Mouse (Mus musculus): ENCODE data around the gene Efcab5. TPM values are rescaled to one million over a fixed set of nuclear protein-coding genes. Genes with fewer than 3 reads are reported as not detected.

Efcab5 gene
- 1.7 TPM for polyA plus RNA-seq (2014; fragmentation: Illumina TruSeq; extraction: RNeasy Lipid Tissue Mini Kit (QIAGEN cat#74804); ENCODE audit: low read depth, low replicate concordance)

GRCm38 (mm10) chr11:77188868-77189267 lies at the start of gene Efcab5:
Gene Efcab5 (minus strand): TSS chr11:77188968.

GRCm38 (mm10) chr11:77215951-77216760 lies 27.4 kb upstream of the Efcab5 start, which contains the start of gene Ssh2:
Gene Ssh2 (plus strand): TSS chr11:77216287.

GRCm38 (mm10) chr11:77078273-77079134 lies 110.3 kb downstream of the Efcab5 start, which contains the start of gene Nsrp1:
Gene Nsrp1 (minus strand): TSS chr11:77078435.

Other genes starting within 250 kb of the Efcab5 start
- 6.3 TPM for gene Slc6a4, start 190.4 kb downstream of the Efcab5 start, polyA plus RNA-seq (2014; fragmentation: Illumina TruSeq; extraction: RNeasy Lipid Tissue Mini Kit (QIAGEN cat#74804); ENCODE audit: low read depth, low replicate concordance)
- gene Nsrp1, start 110.5 kb downstream of the Efcab5 start, polyA plus RNA-seq (2014; fragmentation: Illumina TruSeq; extraction: RNeasy Lipid Tissue Mini Kit (QIAGEN cat#74804); ENCODE audit: low read depth, low replicate concordance), result 23.9 TPM
- gene Ssh2, start 27.3 kb upstream of the Efcab5 start, polyA plus RNA-seq (2014; fragmentation: Illumina TruSeq; extraction: RNeasy Lipid Tissue Mini Kit (QIAGEN cat#74804); ENCODE audit: low read depth, low replicate concordance), result 9.2 TPM